Mouse (Mus musculus) limb, embryonic 12.5 days (tissue): Measurements from ENCODE around the gene Tanc1. TPM values are rescaled to one million over a fixed set of nuclear protein-coding genes. Genes with fewer than 3 reads are reported as not detected.
A peak's percentile ranks its signal among the peaks of the same experiment; 100 is the strongest.

Experiments
- ATAC-seq: fragments of 200-750 bp; cut with Nextera tagmentation; 2 replicates; pipeline ENCODE4 v1.8.0; 2017; ENCODE audit warnings: low read depth, moderate TSS enrichment; ENCODE audit not compliant: insufficient number of reproducible peaks, insufficient read depth, low FRiP score, low TSS enrichment
- H3K27ac ChIP-seq: fragments of 300-500 bp; sonication (generic); 2 replicates; pipeline ENCODE4 v1.5.1; 2016; ENCODE audit warnings: mild to moderate bottlenecking, moderate library complexity
- H3K27me3 ChIP-seq: fragments of 300-500 bp; sonication (generic); 2 replicates; pipeline ENCODE4 v1.6.1; 2016; ENCODE audit warnings: mild to moderate bottlenecking, moderate library complexity
- H3K36me3 ChIP-seq: fragments of 300-500 bp; sonication (generic); 2 replicates; pipeline ENCODE4 v1.6.1; 2016; ENCODE audit warnings: mild to moderate bottlenecking, moderate library complexity
- H3K4me1 ChIP-seq: fragments of 300-500 bp; sonication (generic); replicated peaks from 2 replicates; pipeline ENCODE4 v1.6.1; 2016
- H3K4me2 ChIP-seq: fragments of 300-500 bp; sonication (generic); 2 replicates; pipeline ENCODE4 v1.6.1; 2016; ENCODE audit warnings: mild to moderate bottlenecking, moderate library complexity
- H3K4me3 ChIP-seq: fragments of 300-500 bp; sonication (generic); replicated peaks from 2 replicates; pipeline ENCODE4 v1.5.1; 2016; ENCODE audit warnings: mild to moderate bottlenecking
- H3K9ac ChIP-seq: fragments of 300-500 bp; sonication (generic); replicated peaks from 2 replicates; pipeline ENCODE4 v1.6.1; 2016; ENCODE audit warnings: mild to moderate bottlenecking, moderate library complexity
- H3K9me3 ChIP-seq: fragments of 300-500 bp; sonication (generic); 2 replicates; pipeline ENCODE4 v1.6.1; 2016; ENCODE audit warnings: mild to moderate bottlenecking, moderate library complexity
- WGBS: fragments of 180-500 bp; shearing (Covaris S2); methylation state at CpG from one replicate; pipeline ENCODE4 v1.1.7; 2016; 5-methylcytosine and 5-hydroxymethylcytosine counted together
- polyA plus RNA-seq: library from polyadenylated mRNA; unstranded; fragments of >200 nt; fragmentation: Nextera tagmentation; extraction: Ambion mirVana; gene quantifications from 2 replicates; pipeline ENCODE4 v1.2.1, GENCODE M21; 2016

The Tanc1 gene
- polyA plus RNA-seq, 1 experiment from 2014 or later: 70.6 TPM

GRCm38 (mm10) chr2:59814997-59815396 lies 203.2 kb downstream of the Tanc1 start:
- Histone ChIP-seq H3K36me3 (peaks cover 94% of the 10 kb centered on the region), H3K9ac (no peak overlapping the region), H3K4me1 (no peaks in the 10 kb centered on the region), H3K9me3 (no peaks in the 10 kb centered on the region), H3K27ac (no peak overlapping the region), H3K27me3 (no peaks in the 10 kb centered on the region), H3K4me3 (no peak overlapping the region), H3K4me2 (no peak overlapping the region)
- WGBS: 91% methylated on average over 8 of the region's 8 CpGs
- no peak for ATAC-seq

- Histone ChIP-seq H3K9ac (no peak overlapping the region), H3K4me1 (no peaks in the 10 kb centered on the region), H3K27ac (no peak overlapping the region), H3K27me3 (no peaks in the 10 kb centered on the region), H3K36me3 (peaks cover 96% of the 10 kb centered on the region), H3K9me3 (no peaks in the 10 kb centered on the region), H3K4me3 (no peak overlapping the region), H3K4me2 (no peak overlapping the region)
- ATAC-seq: no peak
- 95% methylated on average over 15 of the region's 15 CpGs for WGBS
These were observed 206.8 kb downstream of the Tanc1 start for GRCm38 (mm10) chr2:59818663-59819062.

GRCm38 (mm10) chr2:59819415-59819814 lies 207.6 kb downstream of the Tanc1 start:
- Histone ChIP-seq H3K4me1 (no peaks in the 10 kb centered on the region), H3K9ac (no peak overlapping the region), H3K27ac (peak overlapping the region; percentile 41; the same call in 1 of the 2 replicates), H3K9me3 (no peaks in the 10 kb centered on the region), H3K4me3 (no peak overlapping the region), H3K36me3 (peaks cover 98% of the 10 kb centered on the region), H3K4me2 (no peak overlapping the region), H3K27me3 (no peaks in the 10 kb centered on the region)
- 75% methylated on average over 6 of the region's 6 CpGs for WGBS
- ATAC-seq: no peak

GRCm38 (mm10) chr2:59820088-59820487 lies 208.2 kb downstream of the Tanc1 start:
- H3K4me1 ChIP-seq: no peaks in the 10 kb centered on the region
- no peak overlapping the region for H3K4me3 ChIP-seq
- no peaks in the 10 kb centered on the region for H3K27me3 ChIP-seq
- no peak overlapping the region for H3K4me2 ChIP-seq
- H3K36me3 ChIP-seq: peaks cover 97% of the 10 kb centered on the region
- 0 out of 2 replicates have a peak overlapping the region, but pooled peaks have one; percentile 1 for H3K27ac ChIP-seq
- WGBS: 59% methylated on average over 15 of the region's 15 CpGs
- no peak for ATAC-seq
- no peak overlapping the region for H3K9ac ChIP-seq
- no peaks in the 10 kb centered on the region for H3K9me3 ChIP-seq

GRCm38 (mm10) chr2:59821044-59821443 lies 209.2 kb downstream of the Tanc1 start:
- no peaks in the 10 kb centered on the region for H3K27me3 ChIP-seq
- H3K4me2 ChIP-seq: no peak overlapping the region
- no peak overlapping the region for H3K9ac ChIP-seq
- no peak overlapping the region for H3K4me3 ChIP-seq
- H3K36me3 ChIP-seq: peaks cover 89% of the 10 kb centered on the region
- H3K27ac ChIP-seq: no peak overlapping the region
- H3K4me1 ChIP-seq: no peaks in the 10 kb centered on the region
- no peaks in the 10 kb centered on the region for H3K9me3 ChIP-seq
- WGBS: 90% methylated on average over 2 of the region's 2 CpGs
- ATAC-seq: no peak

- Histone ChIP-seq H3K36me3 (peaks cover 73% of the 10 kb centered on the region), H3K9me3 (no peaks in the 10 kb centered on the region), H3K4me1 (peaks cover 24% of the 10 kb centered on the region), H3K4me3 (no peak overlapping the region), H3K27me3 (no peaks in the 10 kb centered on the region), H3K9ac (no peak overlapping the region), H3K4me2 (no peak overlapping the region), H3K27ac (peak overlapping the region; percentile 23; the same call in 1 of the 2 replicates)
- WGBS: 80% methylated on average over 8 of the region's 8 CpGs
- no peak for ATAC-seq
These were observed 212.4 kb downstream of the Tanc1 start for GRCm38 (mm10) chr2:59824289-59824688.

- H3K36me3 ChIP-seq: peaks cover 71% of the 10 kb centered on the region
- no peak overlapping the region for H3K4me3 ChIP-seq
- H3K9ac ChIP-seq: no peak overlapping the region
- H3K27me3 ChIP-seq: no peaks in the 10 kb centered on the region
- 94% methylated on average over 4 of the region's 4 CpGs for WGBS
- ATAC-seq: no peak
- no peaks in the 10 kb centered on the region for H3K9me3 ChIP-seq
- no peak overlapping the region for H3K27ac ChIP-seq
- peaks cover 35% of the 10 kb centered on the region for H3K4me1 ChIP-seq
- no peak overlapping the region for H3K4me2 ChIP-seq
These were observed 213.5 kb downstream of the Tanc1 start for GRCm38 (mm10) chr2:59825380-59825779.

- no peak for ATAC-seq
- Histone ChIP-seq H3K4me2 (no peak overlapping the region), H3K9me3 (no peaks in the 10 kb centered on the region), H3K9ac (no peak overlapping the region), H3K27me3 (no peaks in the 10 kb centered on the region), H3K27ac (peak overlapping the region; percentile 35; the same call in 1 of the 2 replicates), H3K36me3 (peaks cover 65% of the 10 kb centered on the region), H3K4me1 (peaks cover 39% of the 10 kb centered on the region), H3K4me3 (no peak overlapping the region)
- 74% methylated on average over 11 of the region's 11 CpGs for WGBS
These were observed 216.3 kb downstream of the Tanc1 start for GRCm38 (mm10) chr2:59828103-59828655.

- ATAC-seq: peak; percentile 52
- Histone ChIP-seq H3K4me3 (no peak overlapping the region), H3K4me2 (peak overlapping the region; percentile 17; the same call in 1 of the 2 replicates), H3K27me3 (no peaks in the 10 kb centered on the region), H3K36me3 (peaks cover 64% of the 10 kb centered on the region), H3K9ac (no peak overlapping the region), H3K4me1 (peaks cover 39% of the 10 kb centered on the region), H3K27ac (peak overlapping the region; percentile 80), H3K9me3 (no peaks in the 10 kb centered on the region)
- 20% methylated on average over 14 of the region's 14 CpGs for WGBS
These were observed 217.1 kb downstream of the Tanc1 start for GRCm38 (mm10) chr2:59828777-59829508.

GRCm38 (mm10) chr2:59829718-59830117 lies 217.9 kb downstream of the Tanc1 start:
- no peak for ATAC-seq
- Histone ChIP-seq H3K9me3 (no peaks in the 10 kb centered on the region), H3K4me1 (peaks cover 39% of the 10 kb centered on the region), H3K27ac (peak overlapping the region; percentile 80), H3K9ac (no peak overlapping the region), H3K4me3 (no peak overlapping the region), H3K4me2 (no peak overlapping the region), H3K36me3 (peaks cover 64% of the 10 kb centered on the region), H3K27me3 (no peaks in the 10 kb centered on the region)
- WGBS: 69% methylated on average over 7 of the region's 7 CpGs

GRCm38 (mm10) chr2:59830151-59830550 lies 218.3 kb downstream of the Tanc1 start:
- ATAC-seq: peak; percentile 35; the same call in 1 of the 2 replicates
- Histone ChIP-seq H3K9ac (no peak overlapping the region), H3K36me3 (peaks cover 66% of the 10 kb centered on the region), H3K4me1 (peaks cover 39% of the 10 kb centered on the region), H3K27ac (peak overlapping the region; percentile 80), H3K4me2 (no peak overlapping the region), H3K4me3 (no peak overlapping the region), H3K27me3 (no peaks in the 10 kb centered on the region), H3K9me3 (no peaks in the 10 kb centered on the region)
- 19% methylated on average over 9 of the region's 9 CpGs for WGBS
